Mouse (Mus musculus): Measurements from ENCODE around the gene Slit1. TPM values are rescaled to one million over a fixed set of nuclear protein-coding genes. Genes with fewer than 3 reads are reported as not detected.

Slit1 gene
- polyA plus RNA-seq, 1 experiment from 2014 or later: 0.30 TPM

DNA sequence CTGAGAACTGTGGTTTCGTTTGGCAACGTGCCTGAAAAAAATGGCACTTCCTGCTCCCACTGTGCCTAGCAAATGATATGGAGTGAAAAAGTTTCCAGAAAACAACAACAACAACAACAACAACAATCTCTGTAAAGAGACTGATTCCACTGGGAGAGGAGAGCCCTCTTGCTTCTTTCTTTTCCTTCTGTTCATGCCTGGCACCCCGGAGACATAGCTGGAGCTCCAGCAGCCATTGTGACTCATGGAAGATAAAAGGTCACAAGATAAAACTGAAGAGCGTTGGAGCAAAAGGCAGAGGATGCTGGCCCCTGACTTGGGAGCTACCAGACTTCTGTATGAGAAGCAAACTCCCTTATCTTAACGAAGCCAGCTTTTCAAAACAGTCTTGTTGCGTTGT, 75.9 kb downstream of the Slit1 start:
- H3K27me3 ChIP-seq: peaks cover 30% of the 10 kb centered on the region

GRCm38 (mm10) chr19:41665941-41666340, 77.5 kb downstream of the Slit1 start:
- peaks cover 33% of the 10 kb centered on the region for H3K27me3 ChIP-seq
- no peak overlapping the region for H3K27ac ChIP-seq
- H3K4me2 ChIP-seq: no peak overlapping the region
- no peak overlapping the region for H3K4me3 ChIP-seq
- no peaks in the 10 kb centered on the region for H3K36me3 ChIP-seq
- no peak overlapping the region for H3K9ac ChIP-seq
- peaks cover 3% of the 10 kb centered on the region for H3K4me1 ChIP-seq
- no peaks in the 10 kb centered on the region for H3K9me3 ChIP-seq
- 62% methylated on average over 4 of the region's 4 CpGs for WGBS
- ATAC-seq (ENCODE audit: insufficient number of reproducible peaks, insufficient read depth, low FRiP score, low TSS enrichment, low read depth): no peak

More for the DNA sequence above, 75.9 kb downstream of the Slit1 start:
- no peak overlapping the region for H3K4me3 ChIP-seq
- H3K9me3 ChIP-seq: no peaks in the 10 kb centered on the region
- no peak overlapping the region for H3K9ac ChIP-seq
- H3K27ac ChIP-seq: no peak overlapping the region
- H3K4me2 ChIP-seq: no peak overlapping the region
- 52% methylated on average over 6 of the region's 6 CpGs for WGBS
- no peak for ATAC-seq (ENCODE audit: insufficient number of reproducible peaks, insufficient read depth, low FRiP score, low TSS enrichment, low read depth)
- H3K36me3 ChIP-seq: no peaks in the 10 kb centered on the region
- peaks cover 3% of the 10 kb centered on the region for H3K4me1 ChIP-seq

GRCm38 (mm10) chr19:41663506-41664242, 79.8 kb downstream of the Slit1 start:
- 5% methylated on average over 13 of the region's 13 CpGs for WGBS
- H3K36me3 ChIP-seq: no peaks in the 10 kb centered on the region
- H3K9me3 ChIP-seq: no peaks in the 10 kb centered on the region
- peaks cover 3% of the 10 kb centered on the region for H3K4me1 ChIP-seq
- H3K9ac ChIP-seq: no peak overlapping the region
- H3K4me2 ChIP-seq: no peak overlapping the region
- no peak overlapping the region for H3K27ac ChIP-seq
- peaks cover 44% of the 10 kb centered on the region for H3K27me3 ChIP-seq
- ATAC-seq (ENCODE audit: insufficient number of reproducible peaks, insufficient read depth, low FRiP score, low TSS enrichment, low read depth): no peak
- no peak overlapping the region for H3K4me3 ChIP-seq

GRCm38 (mm10) chr19:41661466-41661865, 82.0 kb downstream of the Slit1 start:
- Histone ChIP-seq H3K9me3 (no peaks in the 10 kb centered on the region), H3K27me3 (peaks cover 66% of the 10 kb centered on the region), H3K4me3 (no peak overlapping the region), H3K36me3 (no peaks in the 10 kb centered on the region), H3K4me1 (peaks cover 9% of the 10 kb centered on the region), H3K4me2 (no peak overlapping the region), H3K9ac (no peak overlapping the region), H3K27ac (no peak overlapping the region)
- no peak for ATAC-seq (ENCODE audit: insufficient number of reproducible peaks, insufficient read depth, low FRiP score, low TSS enrichment, low read depth)
- WGBS: 86% methylated on average over 13 of the region's 13 CpGs

GRCm38 (mm10) chr19:41660999-41661374, 82.5 kb downstream of the Slit1 start:
- ATAC-seq (ENCODE audit: insufficient number of reproducible peaks, insufficient read depth, low FRiP score, low TSS enrichment, low read depth): no peak
- Histone ChIP-seq H3K4me1 (peaks cover 9% of the 10 kb centered on the region), H3K9ac (no peak overlapping the region), H3K36me3 (no peaks in the 10 kb centered on the region), H3K27ac (no peak overlapping the region), H3K4me2 (no peak overlapping the region), H3K9me3 (no peaks in the 10 kb centered on the region), H3K4me3 (no peak overlapping the region), H3K27me3 (peaks cover 66% of the 10 kb centered on the region)
- whole genome bisulfite sequencing: 13% methylated on average over 4 of the region's 4 CpGs

DNA sequence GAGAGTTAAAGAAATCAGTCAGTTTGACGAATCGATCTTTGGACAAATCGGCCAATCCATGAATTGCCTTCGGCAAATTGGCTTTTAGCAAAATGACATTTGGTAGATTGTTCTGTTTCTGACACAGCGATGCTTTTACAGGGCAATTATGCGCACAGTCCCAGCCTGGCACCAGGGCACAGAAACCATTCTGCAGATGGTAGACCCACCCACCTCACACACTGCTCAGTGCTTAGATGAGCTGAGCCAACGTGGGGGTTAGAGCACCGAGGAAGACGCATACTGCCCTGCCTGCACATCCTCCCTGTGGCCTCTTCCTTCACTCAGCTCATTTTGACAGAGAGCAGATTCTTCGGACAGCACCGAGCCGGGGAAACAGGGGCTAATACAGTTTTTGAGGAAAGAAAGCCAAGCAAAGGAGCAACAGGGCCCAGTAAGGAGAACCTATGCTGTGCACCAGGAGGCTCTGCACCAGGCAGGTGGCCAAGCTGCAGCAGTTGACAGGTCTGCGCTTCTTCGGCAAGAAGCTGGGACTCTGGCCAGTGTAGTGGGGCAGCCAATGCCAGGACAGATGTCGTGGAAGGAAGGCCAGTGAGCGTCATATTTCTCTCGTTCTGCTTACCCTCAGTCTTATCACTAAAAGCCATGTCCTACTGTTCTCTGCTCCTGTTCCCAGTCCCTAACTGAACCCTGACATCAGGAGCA, 83.0 kb downstream of the Slit1 start:
- H3K4me3 ChIP-seq: no peak overlapping the region
- 75% methylated on average over 17 of the region's 17 CpGs for WGBS
- H3K27ac ChIP-seq: no peak overlapping the region
- peaks cover 62% of the 10 kb centered on the region for H3K27me3 ChIP-seq
- no peak for ATAC-seq (ENCODE audit: insufficient number of reproducible peaks, insufficient read depth, low FRiP score, low TSS enrichment, low read depth)
- no peak overlapping the region for H3K4me2 ChIP-seq
- H3K36me3 ChIP-seq: no peaks in the 10 kb centered on the region
- H3K4me1 ChIP-seq: peaks cover 9% of the 10 kb centered on the region
- H3K9ac ChIP-seq: no peak overlapping the region
- H3K9me3 ChIP-seq: no peaks in the 10 kb centered on the region

- no peak for ATAC-seq (ENCODE audit: insufficient number of reproducible peaks, insufficient read depth, low FRiP score, low TSS enrichment, low read depth)
- Histone ChIP-seq H3K36me3 (no peaks in the 10 kb centered on the region), H3K9me3 (no peaks in the 10 kb centered on the region), H3K27ac (no peak overlapping the region), H3K9ac (no peak overlapping the region), H3K4me2 (no peak overlapping the region), H3K27me3 (peaks cover 45% of the 10 kb centered on the region), H3K4me3 (no peak overlapping the region), H3K4me1 (peaks cover 6% of the 10 kb centered on the region)
- WGBS: 17% methylated on average over 9 of the region's 9 CpGs
Measured at GRCm38 (mm10) chr19:41657446-41657845, 86.0 kb downstream of the Slit1 start.

DNA sequence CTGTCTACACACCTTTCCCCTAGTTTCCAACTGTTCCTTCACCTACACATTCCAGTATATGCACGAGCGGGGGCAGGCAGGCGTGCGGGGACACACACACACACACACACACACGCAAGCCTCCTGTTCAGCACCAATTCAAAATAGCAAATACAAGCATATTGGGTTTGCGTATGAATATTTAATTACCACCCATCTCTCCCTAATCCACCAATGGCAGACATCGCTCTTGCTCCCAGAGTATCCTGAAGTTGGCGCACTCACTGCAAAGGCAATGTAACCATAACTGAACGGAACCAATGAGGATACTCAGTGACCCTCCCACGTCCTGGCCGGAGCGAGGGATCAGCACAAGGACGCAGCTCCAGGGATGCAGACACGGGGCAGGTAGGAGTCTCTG, 86.8 kb downstream of the Slit1 start:
- Histone ChIP-seq H3K4me1 (peaks cover 6% of the 10 kb centered on the region), H3K9ac (no peak overlapping the region), H3K4me2 (no peak overlapping the region), H3K4me3 (no peak overlapping the region), H3K27me3 (peaks cover 44% of the 10 kb centered on the region), H3K27ac (no peak overlapping the region), H3K36me3 (no peaks in the 10 kb centered on the region), H3K9me3 (no peaks in the 10 kb centered on the region)
- 72% methylated on average over 14 of the region's 14 CpGs for WGBS
- ATAC-seq (ENCODE audit: insufficient number of reproducible peaks, insufficient read depth, low FRiP score, low TSS enrichment, low read depth): no peak

DNA sequence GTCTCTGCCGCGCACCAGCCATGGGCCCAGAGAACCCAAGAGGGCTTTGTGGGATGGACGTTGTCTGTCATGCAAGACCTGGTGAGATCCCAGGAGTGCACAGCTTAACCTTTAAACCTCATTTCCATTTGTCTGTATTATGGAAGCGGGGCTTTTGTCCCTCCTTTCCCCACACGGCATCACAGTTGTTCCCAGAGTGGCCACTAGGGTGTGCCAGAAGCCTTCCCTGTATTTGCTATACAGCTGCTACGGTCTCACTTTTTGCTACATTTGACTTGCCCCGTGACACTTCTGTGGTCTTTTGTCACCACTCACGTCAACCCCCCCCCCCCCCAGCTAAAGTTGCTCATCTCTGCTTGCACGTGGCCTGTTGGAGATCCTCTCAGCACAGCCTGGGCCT, 87.5 kb downstream of the Slit1 start:
- no peak overlapping the region for H3K4me2 ChIP-seq
- H3K4me3 ChIP-seq: no peak overlapping the region
- 9% methylated on average over 9 of the region's 9 CpGs for WGBS
- H3K9me3 ChIP-seq: no peaks in the 10 kb centered on the region
- no peak overlapping the region for H3K27ac ChIP-seq
- peaks cover 48% of the 10 kb centered on the region for H3K27me3 ChIP-seq
- peaks cover 6% of the 10 kb centered on the region for H3K4me1 ChIP-seq
- no peaks in the 10 kb centered on the region for H3K36me3 ChIP-seq
- ATAC-seq (ENCODE audit: insufficient number of reproducible peaks, insufficient read depth, low FRiP score, low TSS enrichment, low read depth): no peak
- H3K9ac ChIP-seq: no peak overlapping the region

DNA sequence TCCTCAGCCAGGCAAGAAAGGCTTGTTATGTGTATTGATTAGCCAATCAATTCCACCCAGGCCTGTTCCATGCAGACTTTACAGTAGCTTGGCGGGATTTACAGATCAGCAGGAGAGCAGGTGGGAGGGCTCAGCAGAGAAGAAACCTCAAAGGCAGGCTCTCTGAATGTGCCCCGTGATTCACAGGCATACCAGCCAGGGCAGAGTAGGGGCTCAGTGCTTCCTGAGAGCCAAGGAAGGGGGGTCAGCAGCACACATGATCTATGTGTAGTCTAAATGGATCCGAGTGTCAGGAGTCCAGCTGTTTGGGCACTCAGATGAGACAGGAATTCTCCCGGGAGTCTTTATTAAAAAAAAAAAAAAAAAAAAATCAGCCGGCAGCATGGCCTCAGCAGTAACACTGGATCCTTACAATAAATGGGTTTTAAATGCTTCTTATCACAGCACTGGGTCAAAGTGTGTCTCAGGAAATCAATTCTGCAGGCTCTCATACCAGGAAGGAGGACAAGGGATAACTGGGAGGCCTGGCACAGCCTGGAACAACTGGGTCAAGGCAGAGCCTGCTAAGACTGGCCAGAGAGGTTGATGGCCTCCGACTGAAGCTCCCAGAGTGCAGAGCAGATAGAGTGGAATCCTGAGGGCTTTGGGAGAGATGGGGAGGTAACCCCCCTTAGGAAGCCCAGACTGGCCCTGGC, 88.2 kb downstream of the Slit1 start:
- peaks cover 48% of the 10 kb centered on the region for H3K27me3 ChIP-seq
- H3K4me3 ChIP-seq: no peak overlapping the region
- 20% methylated on average over 6 of the region's 6 CpGs for WGBS
- H3K9me3 ChIP-seq: no peaks in the 10 kb centered on the region
- no peak overlapping the region for H3K9ac ChIP-seq
- no peak overlapping the region for H3K4me2 ChIP-seq
- H3K4me1 ChIP-seq: peaks cover 6% of the 10 kb centered on the region
- no peak for ATAC-seq (ENCODE audit: insufficient number of reproducible peaks, insufficient read depth, low FRiP score, low TSS enrichment, low read depth)
- no peaks in the 10 kb centered on the region for H3K36me3 ChIP-seq
- H3K27ac ChIP-seq: no peak overlapping the region

DNA sequence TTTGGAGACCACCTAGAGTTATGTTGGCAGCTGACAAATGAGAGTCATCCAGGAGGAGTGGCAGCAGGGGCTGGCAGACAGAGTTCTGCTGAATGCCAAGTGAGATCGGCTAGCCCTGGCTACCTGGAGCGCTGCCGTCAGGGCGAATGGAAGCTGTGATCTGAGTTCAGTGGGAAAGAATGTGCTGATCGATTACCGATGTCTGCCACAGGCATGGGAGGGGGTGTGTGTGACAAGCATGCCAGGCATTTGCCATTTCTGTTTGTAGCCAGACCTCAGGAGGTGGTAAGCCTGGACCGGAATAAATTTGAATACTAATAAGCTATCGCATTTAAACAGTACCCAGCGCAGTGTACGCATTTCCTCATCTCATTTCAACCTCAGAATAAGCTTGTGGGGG, 91.5 kb downstream of the Slit1 start:
- 41% methylated on average over 10 of the region's 10 CpGs for whole genome bisulfite sequencing
- no peaks in the 10 kb centered on the region for H3K36me3 ChIP-seq
- no peak overlapping the region for H3K27ac ChIP-seq
- H3K4me1 ChIP-seq: 0 out of 2 replicates have a peak, but pooled peaks cover 2% of the 10 kb centered on the region
- no peak overlapping the region for H3K4me2 ChIP-seq
- no peak for ATAC-seq (ENCODE audit: insufficient number of reproducible peaks, insufficient read depth, low FRiP score, low TSS enrichment, low read depth)
- H3K9me3 ChIP-seq: no peaks in the 10 kb centered on the region
- H3K4me3 ChIP-seq: no peak overlapping the region
- H3K9ac ChIP-seq: no peak overlapping the region
- peaks cover 35% of the 10 kb centered on the region for H3K27me3 ChIP-seq

GRCm38 (mm10) chr19:41649394-41649793, 94.1 kb downstream of the Slit1 start:
- no peak overlapping the region for H3K27ac ChIP-seq
- no peak overlapping the region for H3K4me2 ChIP-seq
- ATAC-seq (ENCODE audit: insufficient number of reproducible peaks, insufficient read depth, low FRiP score, low TSS enrichment, low read depth): no peak
- no peaks in the 10 kb centered on the region for H3K9me3 ChIP-seq
- WGBS: 45% methylated on average over 10 of the region's 10 CpGs
- H3K27me3 ChIP-seq: peaks cover 20% of the 10 kb centered on the region
- no peak overlapping the region for H3K4me3 ChIP-seq
- H3K9ac ChIP-seq: no peak overlapping the region
- H3K36me3 ChIP-seq: no peaks in the 10 kb centered on the region
- H3K4me1 ChIP-seq: 0 out of 2 replicates have a peak, but pooled peaks cover 2% of the 10 kb centered on the region
